Mouse (Mus musculus) myocyte (in vitro differentiated cells): Measurements from ENCODE around the gene Gtse1.

Experiments used
- E2F4 ChIP-seq: IDR thresholded peaks from one replicate; pipeline ENCODE4 v1.6.1; 2011; ENCODE audit warnings: mild to moderate bottlenecking, control low read depth, moderate library complexity; ENCODE audit not compliant: insufficient read depth
- USF1 ChIP-seq: IDR thresholded peaks from one replicate; pipeline ENCODE4 v1.6.1; 2011; ENCODE audit warnings: low read depth, mild to moderate bottlenecking, control low read depth, moderate library complexity

DNA sequence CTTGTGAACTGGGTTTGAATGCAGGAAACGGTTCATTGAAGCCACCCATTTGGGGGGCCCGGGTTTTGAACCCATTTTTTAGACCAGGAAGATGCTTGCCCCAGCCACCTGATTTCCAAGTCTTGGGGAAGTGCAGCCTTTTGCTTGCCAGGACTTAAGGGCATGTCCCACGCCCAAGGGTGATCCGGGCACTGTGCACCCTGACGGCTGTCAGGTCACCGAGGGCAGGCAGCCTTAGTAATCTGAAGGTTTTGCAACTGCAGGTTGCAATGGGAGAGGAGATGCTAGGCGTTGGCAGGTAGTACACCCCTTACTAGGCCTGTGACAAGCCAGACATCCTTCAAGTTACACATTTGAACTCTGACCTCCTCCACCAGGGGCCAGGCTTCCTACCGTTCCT is 26.9 kb upstream of the Gtse1 start:
- TF ChIP-seq USF1 (no peak), E2F4 (no peak)
